Mouse (Mus musculus) adrenal gland, postnatal 4 days (tissue): Measurements from ENCODE around the gene Ak7. TPM values are rescaled to one million over a fixed set of nuclear protein-coding genes. Genes with fewer than 3 reads are reported as not detected.

Source experiments
- DNase-seq, 2 experiments: peaks; one replicate each; pipeline ENCODE4 v3.0.0; 2021 to 2022; ENCODE audit warnings: low spot score in 2 of 2, mixed read lengths in 2 of 2
- long read RNA-seq, 2 experiments: library from polyadenylated mRNA; stranded (forward); transcript quantifications; one replicate each; pipeline ENCODE4 v2.0.0; 2021
- total RNA-seq, 2 experiments: library from RNA; stranded (reverse); gene quantifications; 2 replicates each; pipeline ENCODE4 v1.2.3; 2021

Ak7 gene
- under 1 TPM; 0.25 to 0.36 TPM for total RNA-seq
- long read RNA-seq, experiment 1, partial matches to known transcripts: 0 of 1 reads
- long read RNA-seq, experiment 1, other reads (novel, unspliced or antisense): 1 of 1 reads
- long read RNA-seq, experiment 2: 0 reads

DNA sequence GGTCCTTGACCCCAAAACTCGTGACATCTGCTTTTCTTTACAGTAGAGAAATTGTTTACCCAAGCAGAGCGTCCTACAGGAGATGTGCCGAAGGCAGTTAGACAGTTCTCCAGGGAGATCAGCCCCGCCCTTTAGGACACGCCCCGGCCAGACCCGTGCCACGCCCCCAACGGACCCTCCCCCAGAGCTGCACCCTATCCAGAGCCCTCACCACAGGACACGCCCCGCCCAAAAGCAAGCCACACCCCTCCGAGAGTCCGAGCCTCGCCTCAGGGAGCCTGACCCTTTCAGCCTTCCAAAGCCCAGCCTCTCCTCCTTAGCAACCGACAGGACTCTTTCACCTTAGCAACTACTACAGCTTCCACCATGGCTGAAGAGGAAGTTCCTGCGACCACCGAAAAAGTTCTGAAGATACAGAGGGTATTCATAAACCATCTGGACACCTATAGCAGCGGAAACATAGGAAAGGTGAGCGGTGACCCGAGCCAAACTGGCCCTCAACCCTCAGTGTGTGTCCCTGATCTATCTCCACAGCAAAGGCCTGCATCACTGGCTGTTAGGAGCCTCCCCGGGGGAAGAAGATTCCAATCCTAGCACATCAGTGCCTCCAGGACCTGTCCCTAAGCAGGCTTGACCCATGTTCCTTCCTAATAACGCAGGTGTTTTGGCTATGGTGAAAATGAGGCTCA is at the start of gene Ak7:
Ak7 (plus strand) TSS at position 178 of the 689 bp plus-strand sequence.
- DNase-seq: peak; percentile 56 to 71

DNA sequence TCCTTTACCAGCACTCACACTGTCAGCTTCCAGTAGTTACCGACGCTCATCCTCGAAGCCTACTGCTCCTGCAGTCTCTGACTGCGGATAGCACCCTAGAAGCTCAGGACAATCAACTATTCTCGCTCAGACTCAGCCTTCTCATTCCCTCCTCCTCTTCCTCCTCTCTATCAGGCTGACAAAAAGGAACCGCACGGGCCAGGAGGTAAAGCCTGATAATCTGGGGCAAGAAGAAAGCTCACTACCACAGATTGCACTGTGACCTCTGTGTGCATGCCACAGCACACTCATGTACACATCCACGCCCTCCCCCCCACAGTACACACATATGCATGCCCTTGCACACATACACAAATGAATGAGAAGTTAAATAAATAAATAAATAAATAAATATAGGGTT is 29.5 kb upstream of the Ak7 start:
- no peak for DNase-seq

DNA sequence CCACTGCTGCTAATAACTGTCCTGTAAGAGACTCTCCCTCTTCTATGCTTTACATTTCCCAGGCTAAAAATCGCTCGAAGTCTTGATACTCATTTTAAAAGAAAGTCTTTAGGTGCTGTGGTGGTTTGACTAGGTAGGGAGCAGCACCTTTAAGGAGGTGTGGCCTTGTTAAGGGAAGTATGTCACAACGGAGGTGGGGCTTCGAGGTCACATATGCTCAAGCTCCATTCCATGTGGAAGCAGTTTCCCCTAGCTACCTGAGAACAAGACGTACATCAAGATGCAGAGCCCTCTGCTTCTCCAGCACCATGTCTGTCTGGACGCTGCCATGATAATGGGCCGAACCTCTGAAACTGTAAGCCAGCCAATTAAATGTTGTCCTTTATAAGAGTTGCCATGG is 27.6 kb upstream of the Ak7 start:
- no peak for DNase-seq

DNA sequence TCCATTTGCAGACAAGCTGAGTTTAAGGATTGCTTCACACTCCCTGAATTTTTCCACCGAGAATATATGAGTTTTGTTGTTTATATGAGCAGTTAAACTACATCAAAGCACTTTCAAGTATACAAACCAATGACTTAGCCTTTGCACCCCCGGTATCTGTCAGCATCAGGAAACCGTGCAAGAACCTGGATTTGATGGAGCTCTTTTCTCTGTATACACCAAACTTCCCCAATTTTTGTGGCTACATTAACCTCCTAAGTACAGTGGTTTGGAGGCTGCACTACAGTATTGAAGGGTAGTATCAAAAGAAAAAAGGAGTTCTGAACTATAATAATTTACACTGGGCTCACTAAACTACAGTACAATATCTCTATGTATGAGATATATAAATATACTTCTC is 27.0 kb upstream of the Ak7 start:
- DNase-seq: no peak

DNA sequence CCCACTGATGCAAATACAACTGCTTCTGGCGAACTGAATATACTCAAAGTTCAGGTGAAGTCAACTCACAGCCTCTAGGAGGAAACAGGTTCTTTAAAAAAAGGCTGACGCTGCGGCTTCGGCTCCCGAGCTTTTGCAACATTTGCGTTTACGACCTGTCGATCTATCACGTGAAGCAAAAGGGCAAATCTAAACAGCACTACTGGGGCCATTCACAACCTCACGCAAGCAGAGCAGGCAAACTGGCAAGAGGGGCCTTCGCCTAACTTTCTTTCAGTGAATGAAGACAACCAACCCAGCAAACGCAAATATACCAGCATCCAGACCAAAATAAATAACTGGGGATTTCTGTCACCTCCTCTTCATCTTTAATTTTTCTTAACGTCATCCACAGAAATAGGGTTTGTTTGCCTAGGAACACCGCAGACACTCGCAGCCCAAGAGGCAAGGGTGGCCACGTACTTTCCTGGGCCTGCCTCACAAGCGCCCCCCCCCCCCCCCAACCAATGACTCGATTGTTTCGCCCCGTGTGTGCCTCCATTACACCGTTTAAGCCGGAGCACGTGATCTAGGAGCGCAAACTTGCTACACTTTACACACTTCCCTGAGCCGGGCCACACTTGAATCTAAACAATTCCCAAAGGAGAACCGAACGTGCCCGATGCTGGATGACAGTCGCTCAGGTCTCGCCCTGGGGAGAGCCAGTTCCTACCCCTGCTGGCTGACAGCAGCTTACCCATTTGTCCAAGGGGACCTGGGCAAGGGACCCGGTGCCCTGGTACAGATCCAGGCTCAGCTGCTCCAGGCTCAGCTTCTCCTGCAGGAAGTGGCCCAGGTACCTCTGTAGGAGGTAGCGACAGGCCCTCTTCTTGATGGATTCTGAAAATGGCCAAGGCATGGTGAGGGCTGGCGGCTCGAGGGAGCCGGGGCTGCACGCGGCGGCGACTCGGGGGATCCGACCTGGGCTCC is 21.6 kb upstream of the Ak7 start, which contains the start of gene Gskip:
Gskip (plus strand) TSS at position 897 of the 969 bp plus-strand sequence.
- peak; percentile 6 to 28 for DNase-seq

DNA sequence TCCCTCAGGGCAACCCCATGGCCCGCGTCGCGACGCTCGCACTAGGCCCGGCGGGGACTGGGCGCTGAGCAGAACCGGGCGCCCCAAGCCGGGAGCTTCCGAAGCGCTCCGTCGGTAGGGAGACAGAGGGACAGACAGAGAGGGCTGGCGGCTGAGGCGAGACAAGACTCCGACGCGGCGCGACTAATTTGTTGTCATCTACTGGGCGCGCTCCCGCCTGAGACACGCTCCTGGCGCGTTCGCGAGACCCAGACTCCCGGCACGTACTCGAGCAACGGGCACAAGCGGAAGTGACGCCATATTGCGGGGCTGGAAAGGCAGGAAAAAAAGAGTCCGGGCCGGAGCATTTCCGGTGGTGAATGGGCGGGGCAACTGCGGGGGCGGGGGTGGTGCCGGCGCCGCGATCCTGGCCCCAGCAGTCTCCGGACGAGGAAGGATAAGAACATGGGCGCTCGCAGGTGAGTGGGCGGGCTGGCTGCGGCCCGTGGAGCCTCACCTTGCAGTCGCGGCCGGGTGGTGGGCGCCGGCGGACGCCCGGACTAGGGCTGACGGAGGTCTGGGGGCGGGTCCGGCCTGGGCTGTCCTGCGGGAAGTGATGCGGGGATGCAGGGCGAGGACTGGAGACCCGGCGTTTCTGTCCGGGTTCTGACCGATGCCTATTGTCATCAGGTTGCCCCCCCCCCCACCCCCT is 20.6 kb upstream of the Ak7 start, which contains the start of gene Atg2b:
Atg2b (minus strand) TSS at position 211 of the 691 bp plus-strand sequence.
- DNase-seq: peak; percentile 84 to 93

DNA sequence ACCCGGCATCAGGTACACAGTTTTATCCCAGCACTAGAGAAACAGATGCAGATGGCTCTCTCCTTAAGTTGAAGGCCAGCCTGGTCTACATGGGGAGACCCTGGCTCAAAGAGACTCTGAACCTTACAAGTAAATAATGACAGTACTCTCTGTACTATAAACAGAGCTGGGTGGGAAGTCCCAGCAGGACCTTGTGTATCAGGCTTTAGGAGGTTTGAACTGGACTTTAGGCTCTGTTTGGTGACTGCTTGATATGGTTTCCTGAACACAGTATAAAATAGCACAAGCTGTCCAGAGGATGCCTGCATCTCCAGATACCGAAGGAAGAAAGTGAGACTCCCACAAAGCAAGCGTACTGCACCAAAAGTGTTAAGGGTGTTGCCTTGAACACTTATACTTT is 19.0 kb upstream of the Ak7 start:
- no peak for DNase-seq

DNA sequence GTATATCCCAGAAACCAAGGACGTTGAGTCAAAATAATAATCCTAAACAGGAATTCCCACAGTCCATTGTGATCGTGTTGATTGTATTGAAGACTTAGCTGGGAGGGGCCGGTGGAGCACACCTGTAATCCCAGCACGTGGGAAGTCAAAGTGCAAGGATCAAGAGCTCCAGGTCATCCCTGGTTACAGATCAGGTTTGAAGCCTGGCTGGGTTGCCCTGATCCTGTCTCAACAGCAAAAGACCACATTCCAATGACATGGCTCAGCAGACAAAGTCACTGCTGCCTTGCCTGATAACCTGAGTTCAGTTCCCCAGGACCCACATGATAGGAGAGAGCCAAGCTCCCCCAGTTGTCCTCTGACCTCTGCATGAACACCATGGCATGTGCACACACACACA is 18.4 kb upstream of the Ak7 start:
- DNase-seq: no peak

DNA sequence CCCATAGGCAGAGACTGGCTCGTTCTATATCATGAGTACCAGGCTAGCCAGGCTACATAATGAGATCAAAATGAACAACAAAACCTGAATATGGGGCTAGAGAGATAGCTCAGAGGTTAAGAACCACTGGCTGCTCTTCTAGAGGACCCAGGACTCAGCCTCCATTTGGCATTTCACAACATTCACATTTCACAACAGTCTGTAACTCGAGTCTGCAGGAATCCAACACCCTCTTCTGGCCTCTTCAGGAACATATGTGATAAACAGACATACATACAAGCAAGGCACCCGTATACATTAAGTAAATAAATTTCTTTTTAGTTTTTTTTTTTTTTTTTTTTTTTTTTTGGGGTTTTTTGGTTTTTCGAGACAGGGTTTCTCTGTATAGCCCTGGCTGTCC is 17.2 kb upstream of the Ak7 start:
- DNase-seq: no peak

DNA sequence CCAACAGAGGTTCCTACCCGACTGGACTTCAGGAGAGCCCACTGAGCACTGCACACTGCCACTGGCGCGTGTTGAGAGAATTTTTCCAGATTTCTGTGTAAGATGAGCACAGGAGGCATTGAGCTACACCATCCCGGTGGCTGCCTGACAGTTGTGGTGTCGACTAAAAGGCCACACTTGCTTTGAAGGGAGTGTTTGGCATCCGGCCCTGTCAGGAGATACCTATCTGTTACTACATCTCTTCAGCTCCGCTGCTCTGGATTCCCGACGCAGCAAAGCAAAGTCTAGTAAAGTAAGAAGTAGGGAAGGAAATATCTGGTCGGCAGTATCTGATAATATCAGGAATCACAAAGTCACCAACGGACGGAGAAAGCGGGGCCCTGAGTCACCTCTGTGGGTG is 16.3 kb upstream of the Ak7 start:
- no peak for DNase-seq

DNA sequence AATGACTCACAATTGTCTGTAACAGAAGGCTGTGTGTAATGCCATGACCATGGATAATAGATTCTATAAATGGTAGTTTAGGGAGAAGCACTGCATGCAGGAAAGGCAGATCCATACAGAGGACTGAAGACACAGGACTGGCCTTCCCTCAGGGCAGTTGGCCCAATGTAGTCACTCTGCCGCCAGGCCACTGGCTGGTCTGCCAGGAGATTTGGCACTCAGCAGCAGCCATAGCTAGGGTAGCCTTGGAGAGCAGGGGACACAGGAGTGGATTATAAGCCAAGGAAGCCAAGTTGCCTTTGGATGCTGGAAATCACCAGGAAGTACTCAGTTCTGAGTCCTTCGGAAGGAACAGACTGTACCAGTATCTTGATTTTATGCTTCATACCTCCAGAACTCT is 11.8 kb upstream of the Ak7 start:
- DNase-seq: no peak

DNA sequence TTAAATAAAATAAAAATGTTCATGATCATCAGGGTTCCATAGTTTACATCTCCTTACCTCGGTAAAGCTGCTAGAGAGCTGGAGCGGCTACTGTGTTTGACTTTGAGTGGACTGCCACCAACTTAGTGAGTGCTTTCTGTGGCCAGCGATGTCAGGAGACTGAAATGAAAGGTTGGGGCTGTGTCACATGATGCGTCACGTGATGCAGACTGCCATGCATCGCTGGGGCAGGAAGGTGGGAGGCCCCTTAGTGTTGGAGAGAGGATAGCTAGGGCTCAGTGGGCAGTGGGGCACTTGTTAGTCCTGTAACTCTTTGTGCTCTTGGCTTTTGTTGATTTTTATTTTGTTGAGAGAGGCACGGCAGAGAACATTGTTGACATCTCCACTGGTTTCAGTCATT is 9.9 kb upstream of the Ak7 start:
- DNase-seq: no peak

DNA sequence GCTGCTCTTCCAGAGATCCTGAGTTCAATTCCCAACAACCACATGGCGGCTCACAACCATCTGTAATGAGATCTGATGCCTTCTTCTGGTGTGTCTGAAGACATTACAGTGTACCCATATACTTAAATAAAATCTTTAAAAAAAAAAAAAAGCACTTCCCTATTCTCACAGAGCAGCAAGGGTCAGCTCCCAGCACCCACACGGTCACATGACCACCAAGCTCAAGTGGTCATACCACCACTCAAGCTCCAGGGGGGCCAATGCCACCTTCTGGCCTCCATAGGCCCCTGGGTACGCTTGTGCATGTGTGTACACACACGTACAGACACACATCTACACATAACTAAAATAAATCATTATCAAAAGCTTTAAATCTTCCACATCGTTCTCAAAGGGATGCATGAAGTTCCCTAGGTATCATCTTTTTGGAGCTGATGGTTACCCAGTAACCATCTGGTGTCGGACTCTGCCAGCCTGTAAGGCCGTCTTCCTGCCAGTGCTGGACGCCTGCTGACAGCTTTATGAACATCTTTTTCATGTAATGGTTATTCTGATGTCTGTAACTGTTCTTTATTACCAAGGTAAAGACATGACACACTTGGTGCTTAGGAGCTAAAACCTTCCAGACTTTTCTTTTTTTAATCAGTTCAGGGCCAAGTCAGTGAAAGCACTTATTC is 8.5 kb upstream of the Ak7 start:
- no peak for DNase-seq

DNA sequence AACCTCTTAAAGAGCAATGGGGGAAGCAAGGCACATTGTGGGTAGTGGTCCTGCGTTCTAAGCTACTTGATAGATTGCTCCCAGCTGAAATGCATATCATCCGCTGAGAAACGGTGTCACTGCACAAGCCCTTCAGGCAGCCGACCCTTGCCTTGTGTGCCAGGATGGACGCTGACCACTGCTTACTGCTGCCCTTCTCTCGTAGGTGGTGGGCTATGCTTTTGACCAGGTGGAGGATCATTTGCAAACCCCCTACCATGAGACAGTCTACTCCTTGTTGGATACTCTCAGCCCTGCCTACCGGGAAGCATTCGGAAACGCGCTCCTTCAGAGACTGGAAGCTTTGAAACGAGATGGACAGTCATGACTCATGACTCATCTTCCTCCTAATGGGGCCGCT is 5.3 kb upstream of the Ak7 start:
- no peak for DNase-seq

DNA sequence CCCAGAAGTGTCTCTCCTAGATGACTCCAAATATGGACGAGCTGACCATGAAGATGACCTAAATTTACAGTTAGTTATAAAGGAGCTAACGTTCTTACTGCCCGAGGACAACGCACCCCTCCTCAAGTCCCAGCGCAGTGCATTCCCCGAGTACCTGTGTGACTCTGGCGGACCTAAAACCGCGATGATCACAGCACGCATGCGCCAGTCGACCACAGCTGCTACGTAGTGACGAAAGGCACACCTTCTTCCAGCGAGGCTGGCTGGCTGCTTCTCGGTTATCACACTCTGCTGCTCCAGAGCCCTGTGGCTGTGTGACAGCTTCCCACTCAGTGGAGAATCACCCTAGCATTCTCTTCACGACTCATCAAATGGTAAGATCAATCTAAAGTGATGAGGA is 12.8 kb downstream of the Ak7 start:
- DNase-seq: no peak

DNA sequence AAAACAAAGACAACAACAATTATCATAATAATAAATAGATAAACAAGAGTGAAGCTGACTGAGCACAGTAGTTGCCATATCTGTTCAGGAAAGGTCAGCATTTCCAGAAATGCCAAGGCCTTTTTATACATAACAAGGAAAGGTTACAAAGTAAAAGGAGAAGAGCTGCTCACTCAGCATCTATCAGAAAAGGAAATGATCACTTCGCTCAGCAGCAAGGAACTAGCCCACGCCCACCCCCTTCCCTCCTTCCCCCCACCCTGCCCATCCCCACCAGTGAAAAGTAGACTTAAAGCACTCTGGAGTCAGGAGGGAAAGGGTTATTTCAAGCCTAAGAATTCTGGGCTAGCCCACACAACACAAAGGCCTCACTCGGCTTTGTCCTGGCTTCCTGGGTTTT is 14.4 kb downstream of the Ak7 start:
- DNase-seq: no peak

DNA sequence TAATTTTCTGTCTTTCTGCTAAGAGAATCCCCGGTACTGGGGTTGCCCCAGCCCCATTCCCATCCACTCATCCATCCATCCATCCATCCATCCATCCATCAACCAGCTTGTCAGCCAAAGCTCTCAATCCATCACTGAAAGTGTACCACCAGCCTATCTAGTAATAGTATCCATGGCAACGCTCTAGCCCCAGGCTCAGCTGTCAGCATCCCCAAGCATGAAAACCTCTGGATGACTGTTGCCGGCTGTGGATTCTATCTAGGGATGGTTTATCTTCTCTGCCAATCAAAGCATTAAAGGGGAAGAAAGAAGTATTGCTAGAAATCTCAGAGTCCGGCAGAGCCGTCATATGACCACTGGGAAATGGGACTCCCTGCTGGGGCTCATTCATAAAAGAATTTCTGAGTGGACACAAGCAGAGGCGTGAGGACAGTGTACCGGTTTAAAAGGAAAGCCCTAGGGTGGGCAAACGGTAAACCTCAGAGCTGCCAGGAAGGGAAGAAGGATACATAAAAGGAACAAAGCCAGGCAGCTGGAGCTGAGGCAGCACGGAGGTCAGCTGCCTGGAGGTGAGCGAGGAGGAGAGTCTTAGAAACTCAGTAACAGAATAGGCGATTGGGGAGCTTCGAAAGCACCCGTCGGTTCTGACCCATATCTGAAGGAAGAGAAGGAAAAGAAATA is 15.8 kb downstream of the Ak7 start:
- no peak for DNase-seq

DNA sequence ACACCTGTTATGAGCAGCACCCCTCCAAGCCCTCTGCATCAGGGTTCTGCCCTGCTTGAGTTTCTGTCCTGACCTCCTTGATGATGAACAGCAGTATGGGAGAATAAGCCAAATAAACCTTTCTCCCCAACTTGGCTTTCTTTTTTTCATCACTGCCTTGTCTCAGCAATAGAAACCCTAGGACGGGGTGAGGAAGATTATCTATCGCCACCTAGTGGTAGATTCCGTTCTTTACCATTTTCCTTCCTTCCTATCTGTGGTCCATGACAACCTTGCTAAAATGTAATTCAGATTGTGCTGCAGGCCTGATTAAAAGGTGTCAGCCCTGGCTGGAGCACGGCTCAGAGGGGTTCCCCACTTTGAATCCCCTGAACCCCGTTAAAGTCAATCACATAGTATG is 16.9 kb downstream of the Ak7 start:
- DNase-seq: no peak

DNA sequence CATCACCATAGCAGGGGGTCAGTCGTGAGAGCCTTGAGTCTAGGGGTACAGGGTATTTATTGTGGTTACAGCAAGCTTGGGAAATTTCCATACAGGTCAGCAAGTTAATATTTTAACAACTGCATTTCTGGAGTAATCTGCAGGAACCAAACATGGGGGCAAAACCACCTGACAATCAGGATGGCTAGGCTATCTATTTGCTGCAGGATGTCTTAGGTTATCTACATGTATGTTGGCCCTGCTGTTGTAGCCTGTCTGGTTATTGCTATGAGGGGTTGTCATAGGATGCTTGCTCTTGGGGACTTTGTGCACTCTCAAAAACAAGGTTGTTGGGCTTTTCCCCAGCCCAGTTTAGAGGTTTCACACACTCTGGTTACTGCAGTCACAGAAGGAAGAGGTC is 18.8 kb downstream of the Ak7 start:
- DNase-seq: no peak

DNA sequence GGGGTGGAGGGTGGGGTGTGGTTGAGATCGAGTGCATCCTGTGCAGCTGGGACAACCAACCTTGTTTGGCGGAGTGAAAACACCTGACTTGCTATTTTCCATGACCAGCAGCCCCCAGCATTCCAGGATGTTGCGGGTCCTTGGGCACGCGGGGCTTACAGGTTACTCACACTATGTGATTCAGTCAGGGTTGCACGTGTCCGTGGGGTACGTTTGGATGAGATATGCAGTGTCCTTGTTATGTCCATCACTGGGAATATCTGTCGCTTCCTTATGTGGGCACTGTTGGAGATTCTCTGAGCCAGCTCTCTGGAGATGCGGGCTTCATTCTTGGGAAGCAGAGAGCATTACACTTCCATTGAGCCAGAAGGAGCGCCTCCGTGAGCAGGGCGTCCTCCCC is 20.0 kb downstream of the Ak7 start:
- no peak for DNase-seq
